Mouse (Mus musculus) right cerebral cortex, postnatal 14 days (tissue): Measurements from ENCODE around the gene Pde4c.

ENCODE experiments used
- DNase-seq: peaks from one replicate; pipeline ENCODE4 v3.0.0; 2022

Gene Pde4c

DNA sequence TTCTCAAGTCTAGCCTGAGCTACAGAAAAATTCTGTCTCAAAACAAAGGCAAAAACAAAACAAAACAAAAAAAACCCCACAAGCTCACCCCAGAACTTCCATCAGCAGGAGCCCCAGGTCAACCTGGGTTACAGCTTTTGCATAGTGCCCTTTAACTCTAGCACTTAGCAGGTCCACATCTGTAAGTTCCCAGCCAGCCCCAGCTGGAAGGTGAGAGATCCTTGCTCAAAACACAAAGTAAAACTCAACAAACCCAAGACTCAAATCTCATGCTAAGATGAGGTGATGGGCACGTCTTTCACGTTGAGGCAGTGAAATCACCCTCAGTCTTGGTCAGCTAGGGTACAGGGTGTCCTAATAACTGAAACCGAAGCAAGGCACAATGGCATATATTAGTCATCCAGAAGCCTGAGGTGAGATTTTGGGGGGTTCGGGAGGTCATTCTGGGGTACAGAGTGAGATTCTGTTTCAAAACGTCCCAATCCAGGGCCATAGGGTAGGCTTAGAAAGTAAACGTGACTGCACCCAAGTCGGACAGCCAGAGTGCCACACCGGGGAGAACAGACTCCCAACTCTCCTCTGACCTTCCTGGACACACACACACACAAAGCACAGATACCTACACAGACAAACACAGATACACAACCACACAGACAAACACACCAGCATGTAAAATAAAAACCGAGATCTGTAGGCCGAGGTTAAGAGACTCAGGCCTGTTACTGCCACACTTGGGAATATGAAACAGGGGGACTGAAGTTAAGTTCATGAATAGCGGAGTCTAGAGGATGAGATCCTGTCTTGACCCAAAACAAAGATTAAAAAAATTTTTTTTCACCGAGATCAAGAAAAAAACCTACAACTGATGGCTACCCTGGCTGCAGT is 25.9 kb upstream of the Pde4c start:
- no peak for DNase-seq

DNA sequence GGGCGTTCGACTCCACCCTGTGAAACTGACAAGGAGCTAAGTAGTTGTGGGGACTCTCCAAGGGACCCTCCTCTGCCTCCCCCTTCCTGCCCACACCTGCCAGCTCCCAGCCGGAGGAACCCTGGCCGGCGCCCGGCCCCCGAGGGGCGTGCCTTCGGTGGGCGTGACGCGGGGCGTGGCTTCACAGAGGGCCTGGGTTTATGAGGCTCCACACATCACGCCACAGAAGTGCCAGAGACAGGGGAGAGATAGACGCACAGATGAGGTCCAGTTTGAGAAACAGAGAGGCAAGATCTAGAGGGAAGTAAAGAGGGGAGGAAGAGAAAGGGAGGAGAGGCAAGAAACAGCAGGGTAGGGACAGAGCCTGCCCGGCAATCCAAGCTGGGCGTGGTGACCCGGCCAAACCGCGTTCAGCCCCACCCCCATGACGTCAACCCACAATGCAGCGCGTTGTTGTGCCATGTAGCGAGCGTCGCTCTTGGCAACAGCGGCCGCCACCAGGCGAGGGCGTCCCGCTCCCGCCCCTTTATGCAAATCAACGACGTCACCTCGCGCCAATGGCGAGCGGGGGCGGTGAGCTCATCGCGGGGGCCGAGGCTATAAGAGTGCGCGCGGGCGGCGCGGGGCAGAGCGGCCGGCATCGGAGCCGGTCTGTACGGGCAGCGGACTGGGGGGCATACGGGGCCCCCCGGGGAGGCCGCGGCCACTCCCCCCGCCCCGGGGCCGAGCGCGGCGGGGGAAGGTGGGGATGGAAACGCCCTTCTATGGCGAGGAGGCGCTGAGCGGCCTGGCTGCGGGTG is 25.0 kb upstream of the Pde4c start, which contains the start of gene Jund:
Gene Jund, plus strand, starts transcription at position 640 of the 800 bp plus-strand sequence.
- DNase-seq: peak; percentile 98

- peak; percentile 50 for DNase-seq
These were observed 24.2 kb upstream of the Pde4c start for GRCm38 (mm10) chr8:70699116-70699833.

- DNase-seq: peak; percentile 79
These were observed 23.5 kb upstream of the Pde4c start for GRCm38 (mm10) chr8:70699834-70700554.

- peak; percentile 82 for DNase-seq
These were observed 23.0 kb upstream of the Pde4c start for GRCm38 (mm10) chr8:70700555-70700922.

DNA sequence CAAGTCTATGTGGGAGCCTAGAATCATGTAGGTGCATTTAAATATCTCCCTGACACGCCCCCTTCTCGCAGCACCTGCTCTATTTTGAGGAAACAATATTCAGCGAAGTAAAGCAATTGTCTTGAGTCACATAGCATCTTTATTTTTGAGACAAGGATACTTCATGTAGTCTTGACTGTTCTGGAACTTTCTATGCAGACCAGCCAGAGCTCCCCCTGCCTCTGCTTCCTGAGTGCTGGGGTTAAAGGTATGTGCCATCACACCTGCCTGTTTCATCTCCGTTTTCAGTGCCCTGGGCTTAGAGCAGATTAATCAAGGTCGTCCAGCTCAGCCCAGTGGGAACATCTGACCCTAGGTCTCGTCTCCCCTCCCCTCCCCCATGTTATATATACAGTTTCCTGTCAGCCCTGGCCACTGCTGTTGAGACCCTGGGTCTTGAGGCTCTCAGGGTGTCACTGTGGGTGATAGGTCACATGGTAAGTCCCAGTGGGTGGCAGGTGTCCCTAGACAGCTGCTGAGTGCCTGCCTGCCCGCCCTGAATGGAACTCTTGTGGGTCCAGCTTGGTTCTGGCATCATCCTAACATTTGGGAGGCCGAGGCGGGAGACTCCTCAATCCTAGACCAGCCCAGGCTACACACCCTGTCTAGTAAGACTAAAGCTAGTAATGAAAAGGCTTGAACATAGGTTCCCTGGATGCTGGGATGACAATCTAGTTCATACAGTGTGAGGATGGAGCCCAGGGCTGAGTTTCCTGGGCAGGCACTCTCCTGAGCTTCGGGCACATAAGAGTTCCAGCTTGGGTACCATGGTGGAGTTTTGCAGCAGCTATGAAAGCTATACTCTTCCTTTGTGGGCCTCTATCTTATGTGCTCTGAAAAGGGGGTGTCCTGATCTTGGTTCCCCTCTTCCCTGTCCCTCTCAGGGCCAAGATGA is 22.2 kb upstream of the Pde4c start:
- DNase-seq: no peak

DNA sequence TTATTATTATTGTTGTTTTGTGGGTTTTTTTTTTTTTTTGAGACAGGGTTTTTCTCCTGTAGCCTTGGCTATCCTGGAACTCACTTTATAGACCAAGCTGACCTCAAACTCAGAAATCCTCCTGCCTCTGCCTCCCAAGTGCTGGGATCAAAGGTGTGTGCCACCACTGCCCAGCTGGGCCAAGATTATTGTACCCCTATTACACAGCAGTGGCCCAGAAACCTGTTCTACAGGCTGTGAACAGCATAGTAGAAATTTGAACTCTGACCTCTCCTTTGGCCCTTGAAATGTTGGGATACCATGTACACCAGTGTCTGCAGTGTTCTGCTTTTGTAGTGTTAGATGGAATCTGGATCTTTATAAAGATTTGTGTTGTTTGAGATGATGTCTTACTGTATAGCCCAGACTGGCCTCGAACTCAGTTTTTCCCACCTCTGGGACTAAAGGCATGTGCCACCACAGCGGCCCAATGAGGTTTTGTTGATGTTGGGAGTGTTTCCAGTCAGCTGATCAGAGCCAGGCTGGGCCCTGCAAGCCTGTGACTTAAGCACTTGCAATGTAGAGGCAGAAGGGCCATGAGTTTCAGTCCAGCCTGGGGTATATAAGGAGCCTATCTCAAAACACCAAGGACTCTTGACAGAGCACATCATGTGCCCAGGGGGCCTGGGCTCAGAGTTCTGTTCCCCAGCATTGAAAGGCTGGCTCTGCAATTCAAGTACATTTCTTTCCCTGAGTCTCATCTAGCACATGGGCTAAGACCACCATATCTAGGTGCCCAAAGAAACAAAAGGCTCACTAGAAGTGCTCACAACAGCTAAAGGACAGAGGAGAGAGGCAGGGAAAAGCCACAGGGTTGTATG is 21.3 kb upstream of the Pde4c start:
- DNase-seq: no peak

DNA sequence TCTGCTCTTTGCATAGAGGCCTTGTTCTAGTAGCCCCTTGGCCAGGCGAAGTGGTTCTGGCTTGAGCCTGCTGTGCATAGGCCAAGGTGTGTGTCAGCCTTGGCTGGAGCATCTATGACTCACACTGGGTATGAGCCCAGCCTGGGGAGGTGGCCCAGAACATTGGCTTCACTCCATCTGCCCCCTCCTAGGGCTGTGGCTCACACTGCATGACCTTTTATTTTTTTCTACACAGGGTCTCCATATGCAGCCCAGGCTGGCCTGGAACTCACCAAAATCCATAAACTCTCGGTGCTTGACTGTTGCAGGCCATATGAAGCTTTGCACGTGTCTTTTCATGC is 20.7 kb upstream of the Pde4c start:
- no peak for DNase-seq

- no peak for DNase-seq
These were observed 20.2 kb upstream of the Pde4c start, which contains the start of gene Iqcn for GRCm38 (mm10) chr8:70703287-70703686. Gene Iqcn, plus strand, starts transcription at chr8:70703457.

GRCm38 (mm10) chr8:70708281-70708680 is 15.2 kb upstream of the Pde4c start:
- no peak for DNase-seq

- no peak for DNase-seq
These were observed 13.7 kb upstream of the Pde4c start for GRCm38 (mm10) chr8:70709794-70710193.

DNA sequence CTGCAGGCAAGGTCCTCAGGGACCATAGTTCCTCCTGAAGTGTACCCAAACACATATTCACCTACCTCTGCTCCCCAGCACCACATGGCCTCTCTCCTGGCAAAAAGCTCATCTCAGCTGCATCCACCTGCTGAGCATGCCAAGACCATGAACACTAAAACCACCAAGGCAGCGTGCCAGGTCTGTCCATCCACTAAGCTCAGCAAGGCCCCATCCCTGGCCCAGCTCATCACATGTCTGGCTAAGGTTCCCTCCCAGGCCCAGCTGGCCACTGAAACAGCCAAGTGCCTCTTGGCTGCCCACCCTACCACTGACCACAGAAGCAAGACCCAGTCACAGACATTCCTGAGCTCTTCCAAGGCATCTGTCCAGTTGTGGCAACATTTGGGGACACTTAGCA is 13.2 kb upstream of the Pde4c start:
- no peak for DNase-seq

GRCm38 (mm10) chr8:70711041-70711440 is 12.5 kb upstream of the Pde4c start:
- peak; percentile 7 for DNase-seq

- DNase-seq: no peak
These were observed 9.5 kb upstream of the Pde4c start for GRCm38 (mm10) chr8:70713991-70714390.

DNA sequence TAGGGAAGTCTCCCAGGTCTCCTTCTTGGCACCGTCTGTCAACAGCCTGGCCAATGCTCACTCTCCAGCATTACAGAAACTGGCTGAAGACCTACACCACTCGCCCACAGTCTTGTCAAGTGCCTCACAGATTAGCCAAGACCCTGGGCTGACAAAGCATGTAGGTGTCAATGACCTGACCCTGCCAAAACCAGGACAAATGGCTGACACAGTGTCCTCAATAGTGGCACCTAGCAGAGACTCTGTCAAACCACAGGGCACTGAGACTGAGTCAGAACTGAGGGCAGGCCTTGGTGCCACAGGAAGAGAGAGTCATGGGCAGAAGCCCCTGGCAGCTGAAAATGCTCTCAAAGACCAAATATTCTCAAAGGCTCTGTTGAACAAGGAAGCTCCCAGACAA is 8.4 kb upstream of the Pde4c start:
- DNase-seq: no peak

GRCm38 (mm10) chr8:70716521-70717400 is 6.8 kb upstream of the Pde4c start:
- DNase-seq: peak; percentile 3

- DNase-seq: peak; percentile 58
These were observed 5.2 kb upstream of the Pde4c start, which contains the start of gene Gm3336 for GRCm38 (mm10) chr8:70718297-70718696. Gene Gm3336, plus strand, starts transcription at chr8:70718543.

DNA sequence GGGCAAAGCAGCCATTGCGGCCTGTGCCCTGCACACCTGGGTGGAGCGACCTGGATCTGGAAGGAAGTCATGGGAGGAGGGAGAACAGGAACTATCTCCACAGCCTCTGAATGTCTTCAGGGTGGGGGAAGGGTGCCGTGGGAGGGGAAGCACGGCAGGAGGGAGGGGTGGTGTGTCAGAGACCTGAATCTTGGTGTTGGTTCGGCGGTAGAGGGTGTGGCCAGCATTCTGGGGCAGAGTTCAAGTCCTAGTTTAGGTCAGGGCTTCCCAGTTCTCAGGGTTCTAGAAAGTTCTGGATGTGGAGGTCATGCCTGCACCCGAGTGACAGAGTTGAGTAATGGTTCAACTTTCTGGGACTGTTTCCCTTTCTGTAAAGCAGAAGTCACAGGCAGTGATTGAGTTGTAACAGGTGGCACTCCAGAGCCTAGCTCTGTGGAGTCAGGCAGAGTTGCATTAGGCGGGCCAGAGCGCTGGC is 3.7 kb upstream of the Pde4c start:
- DNase-seq: peak; percentile 3

DNA sequence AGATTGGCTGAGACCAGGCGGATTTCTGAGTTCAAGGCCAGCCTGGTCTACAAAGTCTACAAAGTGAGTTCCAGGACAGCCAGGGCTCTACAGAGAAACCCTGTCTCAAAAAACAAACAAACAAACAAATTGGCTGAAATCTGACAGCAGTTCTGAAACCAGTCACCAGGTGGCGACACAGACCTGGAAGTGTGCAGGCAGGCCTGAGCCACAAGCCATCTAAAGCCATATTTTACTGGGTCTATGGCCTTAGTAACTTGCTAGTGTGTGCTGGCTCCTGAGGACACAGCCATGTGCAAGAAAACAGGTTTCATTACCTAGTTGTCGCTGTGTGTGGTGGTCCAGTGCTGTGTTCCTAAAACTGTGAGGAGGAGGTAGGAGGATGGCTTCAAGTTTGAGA is 2.8 kb upstream of the Pde4c start:
- peak; percentile 72 for DNase-seq
